12 mouse cellular contexts compared by ENCODE assay signal in the genomic region with DNA sequence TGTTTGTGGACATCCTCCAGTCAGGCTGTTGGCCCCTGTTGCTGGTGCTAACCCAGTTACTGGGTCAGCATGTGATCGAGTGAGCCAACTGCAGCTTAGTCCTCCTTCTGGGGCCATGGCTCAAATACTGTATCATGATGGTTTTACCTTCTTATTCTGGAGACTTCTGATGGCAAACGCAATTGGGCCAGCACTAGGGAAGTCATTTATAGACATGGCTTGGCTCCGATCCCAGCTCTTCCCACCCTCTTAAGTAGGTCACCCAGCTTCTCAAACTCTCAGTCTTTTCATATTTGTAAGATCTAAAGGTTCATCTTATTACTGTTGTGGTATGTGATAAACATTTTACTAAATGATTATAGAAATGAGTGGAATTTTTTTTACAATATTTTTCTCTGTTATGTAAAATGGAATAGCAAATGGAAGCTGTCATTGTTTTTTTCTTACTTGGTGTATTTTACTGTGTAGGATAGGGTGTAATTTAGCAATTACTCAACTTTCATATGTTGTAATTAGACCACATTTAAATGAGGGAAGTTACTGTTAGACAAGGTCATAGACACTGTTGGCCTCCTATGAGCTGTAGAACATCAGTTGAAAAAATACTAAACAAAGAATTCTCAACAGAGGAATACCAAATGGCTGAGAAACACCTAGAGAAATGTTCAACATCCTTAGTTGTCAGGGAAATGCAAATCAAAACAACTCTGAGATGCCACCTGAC.
DNase-seq lines count a peak whose midpoint lies in the region; ATAC-seq lines count a peak whose summit lies in the region.
"Had no signal": no experiment of that assay in that cellular context is flagged by ENCODE, and none has a peak within 500 bp of the region (broad histone marks: within the 10 kb centered on the region; RNA-seq: fewer than 3 reads in every experiment).

No protein-coding gene starts in this region.

- ATAC-seq in megakaryocyte, adult 5-6 weeks (ENCODE audit: poor library complexity, severe bottlenecking): peak; percentile 86
- ATAC-seq: hindbrain, postnatal 0 days; Patski had no signal

- DNase-seq in gastrocnemius, adult 18-20 months (ENCODE audit: low spot score): peak; percentile 20
- no peak for DNase-seq in gastrocnemius, postnatal 10 days
- DNase-seq in retina, postnatal 1 day: peak; percentile 11
- DNase-seq in retina, embryonic 14.5 days (ENCODE audit: low spot score): no peak
- DNase-seq in urinary bladder, postnatal 25 days (ENCODE audit: low spot score): no peak
- DNase-seq in layer of hippocampus, adult 11-12 months (ENCODE audit: low spot score): no peak
- DNase-seq in ovary, adult 18-20 months (ENCODE audit: low spot score): no peak
- DNase-seq: adrenal gland, postnatal 25 days; thymus, postnatal 36 days had no signal

Comparison
In these comparisons a context has a peak if more than half of its experiments do, and no peak if none do; other contexts are left out.
1. DNase-seq: peak in gastrocnemius, adult 18-20 months (single experiment) and retina, postnatal 1 day (single experiment); none in gastrocnemius, postnatal 10 days (single experiment), retina, embryonic 14.5 days (single experiment), urinary bladder, postnatal 25 days (single experiment), layer of hippocampus, adult 11-12 months (single experiment) and ovary, adult 18-20 months (single experiment).